9 mouse cellular contexts compared by ENCODE assay signal in genomic region chr4:3081148-3081952, GRCm38 (mm10).
A peak's percentile ranks its signal among the peaks of the same experiment; 100 is the strongest.
DNase-seq lines count a peak whose midpoint lies in the region; ATAC-seq lines count a peak whose summit lies in the region.
"Had no signal": no experiment of that assay in that cellular context is flagged by ENCODE, and none has a peak within 500 bp of the region (broad histone marks: within the 10 kb centered on the region; RNA-seq: fewer than 3 reads in every experiment).

No protein-coding gene starts in this region.

- no peaks in the 10 kb centered on the region for H3K27me3 ChIP-seq in limb, embryonic 10.5 days (ENCODE audit: low read depth, poor library complexity, severe bottlenecking)
- H3K27me3 ChIP-seq: neural tube, embryonic 13.5 days had no signal

- H3K4me1 ChIP-seq in limb, embryonic 10.5 days, result no peaks in the 10 kb centered on the region
- H3K4me1 ChIP-seq: neural tube, embryonic 13.5 days had no signal

- no peaks in the 10 kb centered on the region for H3K36me3 ChIP-seq in limb, embryonic 10.5 days
- H3K36me3 ChIP-seq: neural tube, embryonic 13.5 days had no signal

- ATAC-seq in CD4-positive, CD25-positive, alpha-beta regulatory T cell, adult 4 months, result no peak

- H3K4me3 ChIP-seq in limb, embryonic 10.5 days, result no peak overlapping the region
- H3K4me3 ChIP-seq: neural tube, embryonic 13.5 days had no signal

- peak; percentile 17 for DNase-seq in CD4-positive, CD25-positive, alpha-beta regulatory T cell, adult 2 months (ENCODE audit: low read depth, low spot score)
- peak; percentile 9 for DNase-seq in urinary bladder, postnatal 10 days (ENCODE audit: low spot score)
- no peak for DNase-seq in urinary bladder, postnatal 14 days (ENCODE audit: low spot score)
- DNase-seq in limb, embryonic 10.5 days (ENCODE audit: low spot score), result peak; percentile 31
- peak; percentile 13 for DNase-seq in naive thymus-derived CD4-positive, alpha-beta T cell, adult 2 months (ENCODE audit: low read depth)
- no peak for DNase-seq in left cerebral cortex, adult 9 months (ENCODE audit: low spot score in 2 of 2)
- DNase-seq in frontal cortex, postnatal 14 days (ENCODE audit: low spot score in 2 of 2), result no peak

- peaks cover 76% of the 10 kb centered on the region for H3K9me3 ChIP-seq in limb, embryonic 10.5 days (replicated peaks)

- WGBS in limb, embryonic 10.5 days, result 55% methylated on average over 6 of the region's 6 CpGs

- H3K27ac ChIP-seq in limb, embryonic 10.5 days, result no peak overlapping the region
- H3K27ac ChIP-seq: neural tube, embryonic 13.5 days had no signal

Comparison
In these comparisons a context has a peak if more than half of its experiments do, and no peak if none do; other contexts are left out.
1. DNase-seq: peak in CD4-positive, CD25-positive, alpha-beta regulatory T cell, adult 2 months (single experiment), urinary bladder, postnatal 10 days (single experiment), limb, embryonic 10.5 days (single experiment) and naive thymus-derived CD4-positive, alpha-beta T cell, adult 2 months (single experiment); none in urinary bladder, postnatal 14 days (single experiment), left cerebral cortex, adult 9 months (0 of 2) and frontal cortex, postnatal 14 days (0 of 2).